Mouse (Mus musculus): ENCODE measurements around the gene Ran.

Gene Ran

DNA sequence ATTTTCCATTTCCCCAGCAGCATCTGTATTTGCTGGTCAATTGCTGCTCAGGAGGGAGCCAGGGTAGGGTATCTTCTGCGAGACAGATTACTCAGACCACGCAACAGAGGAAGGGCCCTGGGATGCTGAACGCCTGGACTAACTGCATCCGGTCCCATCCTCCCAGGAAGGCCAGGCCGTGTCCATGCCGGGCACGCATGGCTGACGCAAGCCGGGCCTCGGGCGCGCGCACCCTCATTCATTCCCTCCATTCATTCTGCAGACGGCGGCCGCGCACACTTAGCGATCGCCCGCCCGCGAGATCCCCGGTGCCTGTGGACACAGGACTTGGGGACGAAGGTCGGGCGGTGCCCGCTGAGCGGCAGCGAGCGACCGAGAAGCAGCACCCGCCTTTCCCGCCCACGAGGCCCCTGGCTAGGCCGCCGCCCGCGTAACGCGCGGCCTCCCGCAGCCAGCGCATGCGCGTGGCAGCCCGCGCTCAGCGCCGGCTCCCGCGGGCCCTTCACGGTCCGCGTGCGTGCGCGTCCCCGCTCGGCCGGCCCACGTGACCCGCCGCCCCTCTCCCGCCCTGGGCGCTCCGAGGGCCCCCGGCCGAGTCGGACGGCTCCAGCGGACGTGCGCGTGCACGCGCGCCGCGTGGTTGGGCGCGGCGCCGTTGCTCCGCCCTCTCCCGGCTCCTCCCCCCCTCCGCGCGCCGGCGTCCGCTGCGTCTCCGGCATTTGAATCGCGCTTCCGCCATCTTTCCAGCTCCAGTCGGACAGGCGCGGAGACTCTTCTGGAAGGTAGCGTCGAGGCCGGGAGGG, at the start of gene Ran:
Gene Ran, plus strand, starts transcription at position 573 of the 803 bp plus-strand sequence.
- WGBS = under 1% methylated on average over 102 of the region's 102 CpGs

DNA sequence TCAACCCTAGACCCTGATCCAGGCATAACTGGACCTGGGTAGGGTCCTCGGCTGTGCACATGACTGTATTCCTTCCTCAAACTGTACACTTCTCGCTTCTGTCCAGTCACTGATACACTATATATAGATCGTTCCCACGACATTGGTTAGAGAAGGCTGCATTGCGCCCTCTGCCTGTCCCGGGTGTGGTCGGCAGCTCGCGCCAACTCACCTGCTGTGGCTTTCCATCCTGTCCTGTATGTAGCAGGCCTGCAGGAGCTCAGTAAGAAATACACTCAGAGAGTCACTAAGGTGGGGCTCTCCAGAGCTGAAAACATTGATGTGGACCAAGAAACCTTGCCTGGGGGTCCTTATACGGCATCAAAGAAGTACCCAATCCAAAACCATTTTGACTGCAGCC, 49.0 kb upstream of the Ran start:
- 66% methylated on average over 10 of the region's 10 CpGs for WGBS

DNA sequence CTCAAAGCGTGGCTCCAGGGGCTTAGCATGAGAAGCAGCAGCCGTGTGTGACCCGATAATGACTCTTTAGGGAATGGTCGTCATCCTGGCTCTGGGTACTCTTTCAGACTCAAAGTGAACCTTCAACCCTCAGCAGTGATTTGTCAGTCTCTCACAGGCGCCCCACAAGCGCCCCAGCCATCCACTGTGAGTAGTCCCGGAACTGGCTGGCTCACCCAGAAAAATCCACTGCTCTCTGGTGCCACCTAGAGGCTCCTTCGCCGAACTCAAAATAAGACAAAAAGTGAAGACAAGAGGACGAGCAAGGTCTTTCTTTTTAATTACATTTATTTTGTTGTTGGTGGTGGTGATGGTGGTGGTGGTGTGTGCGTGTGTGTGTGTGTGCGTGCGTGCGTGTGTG, 48.6 kb upstream of the Ran start:
- 18% methylated on average over 14 of the region's 14 CpGs for WGBS

DNA sequence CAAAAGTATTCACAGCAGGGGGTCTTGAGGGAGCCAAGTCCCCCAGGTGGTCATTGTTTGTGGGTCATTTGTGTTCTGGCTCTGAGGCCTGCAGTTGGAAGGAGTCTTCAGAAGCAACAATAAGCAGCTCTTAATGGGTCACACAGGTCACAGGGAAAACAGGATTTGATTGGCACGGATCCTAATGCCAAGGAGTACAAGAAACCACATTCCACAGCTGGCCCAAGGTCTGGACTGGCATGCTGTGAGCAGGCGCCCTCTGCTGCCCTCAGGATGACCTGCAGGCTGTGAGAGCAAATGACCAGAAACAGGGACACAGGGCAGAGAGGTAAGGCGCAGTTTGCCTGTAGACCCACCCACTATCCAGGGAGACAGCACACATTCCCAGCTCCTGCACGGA, 43.6 kb upstream of the Ran start:
- 39% methylated on average over 4 of the region's 4 CpGs for WGBS

DNA sequence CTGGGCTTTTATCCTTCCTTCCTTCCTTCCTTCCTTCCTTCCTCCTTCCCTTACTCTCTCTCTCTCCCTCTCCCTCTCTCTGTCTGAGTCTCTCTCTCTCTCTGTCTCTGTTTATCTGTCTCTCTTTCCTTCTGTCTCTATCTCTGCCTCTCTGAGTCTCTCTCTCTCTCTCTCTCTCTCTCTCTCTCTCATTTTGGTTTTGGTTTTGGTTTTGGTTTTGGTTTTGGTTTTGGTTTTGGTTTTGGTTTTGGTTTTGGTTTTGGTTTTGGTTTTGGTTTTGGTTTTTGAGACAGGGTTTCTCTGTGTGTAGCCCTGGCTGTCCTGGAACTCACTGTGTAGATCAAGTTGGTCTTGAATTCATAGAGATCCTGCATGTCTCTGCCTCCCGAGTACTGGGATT, 42.4 kb upstream of the Ran start:
- 77% methylated on average over 1 of the region's 1 CpGs for WGBS

DNA sequence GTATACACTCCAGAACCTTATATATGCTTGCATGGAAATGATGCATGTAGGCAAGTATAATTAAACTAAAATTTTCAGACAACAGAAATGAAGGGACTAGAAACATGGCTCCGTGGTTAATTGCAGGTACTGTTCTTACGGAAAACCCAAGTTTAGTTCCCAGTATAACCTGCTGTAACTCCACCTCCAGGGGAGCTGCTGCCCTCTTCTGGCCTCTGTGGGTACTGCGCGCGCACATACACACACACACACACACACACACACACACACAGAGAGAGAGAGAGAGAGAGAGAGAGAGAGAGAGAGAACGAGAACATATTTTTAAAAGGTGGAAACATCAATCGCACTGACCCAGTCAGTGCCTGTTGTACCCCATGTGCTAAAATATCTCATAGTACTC, 40.9 kb upstream of the Ran start:
- 98% methylated on average over 7 of the region's 7 CpGs for WGBS

DNA sequence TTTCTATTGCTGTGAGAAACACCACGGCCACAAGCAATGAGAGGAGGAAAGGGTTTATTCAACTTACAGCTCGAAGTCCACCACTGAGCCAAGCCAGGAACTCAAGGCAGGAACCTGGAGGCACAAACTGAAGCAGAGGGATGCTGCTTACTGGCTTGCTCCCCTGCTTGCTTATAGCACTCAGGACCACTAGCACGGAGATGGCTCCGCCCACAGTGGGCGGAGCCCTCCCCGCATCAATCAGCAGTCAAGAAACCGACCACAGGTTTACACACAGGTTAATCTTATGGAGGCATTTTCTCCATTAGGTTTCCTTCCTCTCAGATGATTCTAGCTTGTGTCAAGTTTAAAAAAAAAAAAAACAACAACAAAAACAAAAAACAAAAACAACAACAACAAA, 39.0 kb upstream of the Ran start:
- 76% methylated on average over 7 of the region's 7 CpGs for WGBS

DNA sequence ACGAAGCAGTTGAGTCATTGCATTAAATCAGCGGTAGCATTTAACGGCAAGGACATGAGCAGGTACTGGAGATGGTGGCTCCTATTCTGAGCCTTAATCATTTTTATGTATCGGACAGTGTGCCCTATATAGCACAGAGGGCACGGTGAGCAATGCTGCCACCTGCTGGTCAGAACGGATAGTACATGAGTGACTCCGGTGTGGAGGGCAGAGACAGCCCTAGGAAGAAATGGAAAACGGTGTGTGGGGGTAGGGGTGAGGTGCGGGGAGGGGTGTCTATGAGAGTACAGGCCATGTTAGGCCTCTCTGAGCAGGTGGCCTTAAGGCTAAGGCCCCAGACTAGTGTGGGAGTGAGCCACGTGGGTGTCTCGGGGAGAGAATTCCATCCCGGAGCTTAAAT, 38.3 kb upstream of the Ran start:
- WGBS = 20% methylated on average over 12 of the region's 12 CpGs

DNA sequence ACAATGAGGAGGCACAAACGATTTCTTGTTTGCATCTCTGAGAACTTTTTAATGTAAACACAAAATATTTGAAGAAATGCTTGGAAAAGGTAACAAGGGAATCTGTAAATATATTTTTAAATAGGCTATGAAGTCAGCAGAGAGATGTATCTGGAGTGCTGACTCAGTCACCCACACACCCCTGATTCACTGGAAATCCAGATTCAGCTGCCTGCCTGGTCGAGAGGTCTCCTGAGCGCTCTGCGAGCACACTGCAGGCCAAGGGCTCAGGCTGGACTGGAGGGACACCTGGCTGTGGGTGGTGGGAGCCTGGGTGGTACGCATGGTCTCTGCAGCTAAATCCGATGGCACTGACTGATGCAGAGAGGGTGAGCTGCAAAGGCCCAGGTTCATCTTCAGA, 35.3 kb upstream of the Ran start:
- WGBS = 60% methylated on average over 6 of the region's 6 CpGs

DNA sequence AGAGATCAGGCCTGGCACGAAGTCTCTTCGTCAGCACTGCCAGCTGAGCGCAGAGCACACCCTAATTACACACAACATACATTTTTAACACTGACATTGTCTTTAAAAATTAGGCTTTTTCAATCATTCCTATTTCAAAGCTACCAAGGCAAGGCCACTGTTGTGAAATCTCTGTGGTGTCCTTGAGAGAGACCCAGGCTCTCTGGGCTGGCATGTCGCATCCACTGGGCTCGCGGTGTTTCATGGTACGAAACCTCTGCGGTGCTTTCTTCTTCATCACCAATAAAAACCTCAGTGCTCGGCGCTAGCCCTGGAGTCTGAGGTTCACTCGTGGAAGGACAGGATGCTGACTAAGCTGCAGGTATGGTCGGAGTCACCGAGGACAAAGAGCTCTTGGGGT, 33.9 kb upstream of the Ran start:
- WGBS = 87% methylated on average over 13 of the region's 13 CpGs

DNA sequence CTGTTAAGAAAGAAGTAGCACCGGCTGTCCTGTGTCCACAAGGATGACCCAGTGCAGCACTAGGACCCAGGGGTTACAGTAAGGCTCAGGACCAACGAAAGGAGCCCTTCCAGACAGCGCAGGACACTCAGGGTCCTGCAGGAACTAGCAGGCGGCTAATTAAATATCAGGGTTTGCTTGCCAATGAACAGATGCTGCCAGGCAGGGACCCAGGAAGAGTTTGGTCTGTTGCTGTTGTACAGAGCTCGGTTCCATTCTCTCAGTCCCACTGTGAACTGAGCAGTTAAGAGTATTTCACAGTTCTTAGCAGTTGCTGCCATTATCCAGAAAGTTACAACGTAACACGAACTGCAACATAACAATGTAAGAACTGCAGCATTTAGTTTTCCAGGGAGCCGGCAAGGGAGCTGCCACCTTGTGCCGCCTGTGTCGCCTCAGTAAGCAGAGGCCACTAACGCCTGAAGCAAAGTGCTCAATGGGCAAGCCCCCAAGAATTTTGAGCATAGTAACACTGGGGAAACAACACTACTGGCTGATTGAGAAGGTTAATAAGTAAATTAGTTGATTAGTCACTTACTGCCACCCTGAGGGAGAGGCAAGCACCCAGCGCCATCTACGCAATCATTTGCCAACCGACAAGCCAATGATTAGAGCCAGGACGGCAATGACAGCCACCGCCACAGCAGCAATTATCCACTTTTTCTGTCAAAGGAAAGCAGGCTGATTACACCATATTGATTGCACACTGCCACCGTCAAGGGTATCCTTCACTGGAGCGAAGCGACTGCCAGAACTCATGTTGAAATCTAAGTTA, 32.5 kb upstream of the Ran start:
- 76% methylated on average over 19 of the region's 19 CpGs for WGBS

DNA sequence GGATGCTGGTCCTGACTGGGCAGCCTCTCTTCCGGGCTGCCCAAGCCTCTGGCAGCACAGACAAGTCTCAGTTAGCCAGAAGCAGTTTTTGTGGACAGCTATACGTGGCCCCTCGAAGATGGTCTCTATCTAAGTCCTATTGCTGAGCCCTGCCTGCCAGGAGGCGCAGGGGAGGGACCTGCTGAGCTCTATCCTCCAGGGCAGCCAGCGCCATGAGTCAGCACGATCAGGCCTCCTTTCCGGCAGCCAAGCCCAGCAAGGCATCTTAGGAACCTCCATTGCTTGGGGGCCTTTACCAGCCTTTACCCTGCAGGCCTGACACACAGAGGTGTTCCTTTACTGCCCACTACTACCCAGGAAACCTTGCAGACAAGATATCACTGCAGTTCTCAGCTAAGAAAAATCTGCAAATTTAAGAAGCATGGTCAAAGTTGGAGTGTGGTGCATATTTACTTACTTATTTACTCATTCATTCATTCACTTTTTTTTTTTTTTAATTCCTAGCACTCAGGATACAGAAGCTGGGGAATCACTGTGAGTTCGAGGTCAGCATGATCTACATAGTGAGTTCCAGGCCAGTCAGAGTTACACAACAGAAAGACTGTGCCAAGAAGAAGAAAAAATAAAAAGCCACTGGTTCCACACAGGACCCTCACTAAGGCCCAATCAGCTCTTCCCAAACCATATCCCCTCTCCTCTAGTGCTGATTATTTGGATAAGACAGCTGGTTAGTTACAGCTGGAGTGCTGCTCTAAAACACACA, 19.0 kb upstream of the Ran start:
- WGBS = 57% methylated on average over 8 of the region's 8 CpGs

DNA sequence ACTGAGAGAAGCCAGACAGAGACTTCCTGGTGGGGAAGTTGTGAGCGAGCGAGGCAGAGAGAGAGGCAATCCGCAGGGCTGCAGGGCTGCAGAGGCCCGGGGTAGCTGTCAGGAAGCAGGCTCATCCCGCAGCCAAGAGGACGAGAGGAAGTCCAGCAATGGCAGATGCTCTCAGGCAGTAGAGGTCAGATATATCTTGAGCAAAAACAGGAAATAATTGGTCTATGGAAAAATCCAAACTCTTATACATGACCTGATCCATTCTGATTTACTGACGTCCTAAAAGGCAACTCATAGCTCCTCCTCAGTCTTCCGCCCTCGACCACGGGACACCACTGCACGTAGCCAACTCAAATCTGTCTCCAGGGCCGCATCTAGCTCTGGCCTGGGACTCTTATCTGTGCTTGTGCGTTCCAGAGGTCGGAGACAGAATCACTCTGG, 17.3 kb upstream of the Ran start:
- 67% methylated on average over 14 of the region's 14 CpGs for WGBS

DNA sequence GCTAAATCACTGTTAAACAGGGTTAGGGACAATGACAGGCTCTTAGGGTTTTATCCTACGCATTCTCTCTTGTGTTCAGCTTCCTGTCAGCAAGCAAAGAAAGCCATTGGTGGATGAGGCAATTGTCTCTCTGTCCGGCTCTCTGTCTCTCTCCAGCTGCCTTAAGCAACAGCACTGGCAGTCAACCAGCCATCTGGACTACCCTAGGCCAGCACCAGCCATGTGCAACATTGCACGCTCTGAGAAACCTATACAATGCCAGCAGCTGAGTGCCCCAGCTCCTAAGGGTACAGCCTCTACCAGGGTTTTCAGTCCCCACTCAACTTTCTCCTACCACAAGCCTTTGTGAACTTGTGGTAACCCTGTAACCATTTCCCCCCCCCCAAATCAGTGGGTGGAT, 14.5 kb upstream of the Ran start:
- WGBS = 70% methylated on average over 3 of the region's 3 CpGs

DNA sequence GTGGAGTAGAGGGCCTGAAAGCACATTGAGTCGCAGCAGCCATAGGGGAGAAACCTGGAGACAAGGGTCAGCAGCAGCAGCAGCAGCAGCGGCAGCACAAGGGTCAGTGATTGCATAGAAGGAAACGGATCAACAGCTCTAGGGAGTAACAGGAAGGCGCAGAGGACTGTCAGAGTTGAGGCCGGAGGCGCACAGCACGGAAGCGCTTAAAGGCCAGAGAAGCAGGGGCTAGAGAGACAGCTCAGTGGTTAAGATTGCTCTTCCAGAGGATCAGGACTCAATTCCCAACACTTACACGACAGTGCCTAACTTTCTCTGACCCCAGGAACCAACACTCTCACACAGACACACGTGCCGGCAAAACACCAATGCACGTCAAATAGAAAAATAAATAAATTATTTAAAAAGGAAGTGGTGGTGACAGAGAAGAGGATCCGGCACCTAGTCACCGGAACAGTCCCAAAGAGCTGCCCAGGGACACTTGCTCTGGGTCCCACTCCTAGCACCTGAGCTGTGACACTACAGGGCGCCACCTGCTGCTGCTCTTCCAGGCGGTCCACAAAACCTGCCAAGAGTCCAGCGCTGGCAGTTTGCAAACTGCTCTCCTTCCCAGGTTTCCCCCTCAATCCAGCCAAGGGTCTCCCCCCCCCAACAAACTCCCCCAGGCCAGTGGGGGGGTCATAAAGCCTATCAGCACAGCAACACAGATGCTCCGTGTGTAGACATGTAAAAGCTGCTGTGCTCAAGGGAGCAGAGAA, 13.7 kb upstream of the Ran start:
- WGBS = 68% methylated on average over 18 of the region's 18 CpGs

DNA sequence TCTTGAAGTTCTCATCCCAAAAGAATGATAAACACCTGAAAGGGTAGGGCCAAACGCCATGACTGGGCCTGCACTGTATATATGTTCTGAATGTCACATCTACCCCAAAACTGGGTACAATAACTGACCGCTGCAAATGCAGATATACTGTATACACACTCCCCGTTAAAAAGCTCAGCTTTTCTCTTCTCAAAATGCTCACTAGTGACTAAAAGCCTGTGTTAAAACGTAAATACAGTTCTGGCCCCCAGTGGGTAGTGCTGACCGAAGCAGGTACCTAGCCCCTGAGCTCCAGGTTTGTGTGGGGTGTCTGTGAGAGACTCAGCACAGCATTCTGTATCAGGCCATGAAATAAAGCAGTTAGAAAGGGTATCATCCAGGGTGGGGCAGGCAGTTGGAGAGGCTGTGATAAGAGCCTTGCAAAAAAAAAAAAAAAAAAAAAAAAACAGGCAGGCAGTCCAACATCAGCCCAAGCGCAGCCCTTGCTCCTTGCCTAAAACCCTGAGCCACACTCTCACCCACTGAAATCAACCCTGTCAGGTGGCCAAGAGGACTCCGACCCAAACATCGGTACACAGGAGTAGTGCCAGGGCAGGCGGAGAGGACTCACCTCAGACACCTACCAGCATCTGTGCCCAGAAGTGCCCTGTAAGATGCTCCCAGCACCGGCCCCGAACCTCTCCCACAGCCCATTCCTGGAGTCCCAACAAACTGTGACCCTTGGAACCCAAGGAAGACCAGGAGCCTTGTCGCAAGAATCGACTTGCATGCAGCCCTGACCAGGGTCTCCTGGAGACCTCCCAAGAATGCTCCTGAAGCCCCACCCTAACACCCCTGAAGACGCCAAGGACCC, 12.5 kb upstream of the Ran start:
- WGBS = 45% methylated on average over 14 of the region's 14 CpGs

DNA sequence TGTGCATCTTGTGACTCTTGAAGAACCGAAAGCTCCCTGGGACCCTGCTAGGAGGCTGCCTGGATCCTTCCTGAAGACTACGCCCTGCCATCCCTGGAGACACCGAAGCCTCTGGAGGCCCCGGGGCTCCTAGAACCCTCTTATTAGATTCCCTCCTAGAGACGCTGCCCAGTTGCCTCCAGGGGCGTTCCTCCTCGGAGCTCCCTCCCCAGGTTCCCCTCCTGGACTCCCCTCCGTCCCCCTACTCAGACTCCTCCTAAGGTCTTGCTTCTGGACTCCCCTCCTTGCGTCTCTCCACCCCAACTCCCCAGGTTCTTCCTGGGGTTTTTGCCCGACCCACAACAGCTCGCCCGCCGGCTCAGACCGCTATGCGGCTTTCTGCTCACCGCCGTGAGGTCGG, 11.9 kb upstream of the Ran start:
- under 1% methylated on average over 18 of the region's 18 CpGs for WGBS

DNA sequence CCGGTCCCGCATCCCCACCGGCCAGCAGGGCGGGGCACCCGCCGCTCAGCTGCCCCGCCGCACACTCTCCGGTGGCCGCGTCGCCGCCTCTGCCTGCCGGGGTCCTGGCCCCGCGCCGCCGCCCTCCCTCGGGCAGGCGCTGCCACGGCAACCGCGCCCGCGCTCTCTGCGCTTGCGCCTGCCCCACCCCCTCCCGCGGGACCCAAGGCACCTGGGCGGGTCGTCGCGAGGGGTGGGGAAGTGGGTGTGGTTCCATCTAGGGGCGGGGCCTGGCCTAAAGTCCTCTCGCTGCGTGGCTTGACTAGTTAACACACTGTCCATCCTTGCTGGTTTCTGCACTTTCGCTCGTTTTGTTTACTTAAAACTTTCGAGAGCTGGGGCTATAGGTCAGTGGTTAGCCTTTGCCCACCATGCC, 11.4 kb upstream of the Ran start, which contains the start of gene Stx2:
Gene Stx2, minus strand, starts transcription at position 163 of the 415 bp plus-strand sequence.
- WGBS = 1% methylated on average over 39 of the region's 39 CpGs

DNA sequence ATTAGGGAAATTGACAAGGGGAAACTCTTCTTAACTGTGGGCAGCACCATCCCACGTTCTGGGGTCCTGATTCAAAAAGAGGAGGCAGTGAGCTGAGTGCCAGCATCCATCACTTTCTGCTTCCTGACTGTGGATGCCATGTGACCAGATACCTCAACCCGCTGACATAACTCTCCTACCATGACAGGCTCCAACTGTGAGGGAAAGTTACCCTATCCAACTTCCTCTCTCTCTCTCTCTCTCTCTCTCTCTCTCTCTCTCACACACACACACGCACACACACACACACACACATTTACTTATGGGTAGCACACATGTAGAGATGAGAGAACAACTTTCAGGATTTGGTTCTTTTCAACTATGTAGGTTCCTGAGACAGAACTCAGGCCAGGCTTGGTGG, 10.3 kb upstream of the Ran start:
- WGBS = 90% methylated on average over 3 of the region's 3 CpGs

DNA sequence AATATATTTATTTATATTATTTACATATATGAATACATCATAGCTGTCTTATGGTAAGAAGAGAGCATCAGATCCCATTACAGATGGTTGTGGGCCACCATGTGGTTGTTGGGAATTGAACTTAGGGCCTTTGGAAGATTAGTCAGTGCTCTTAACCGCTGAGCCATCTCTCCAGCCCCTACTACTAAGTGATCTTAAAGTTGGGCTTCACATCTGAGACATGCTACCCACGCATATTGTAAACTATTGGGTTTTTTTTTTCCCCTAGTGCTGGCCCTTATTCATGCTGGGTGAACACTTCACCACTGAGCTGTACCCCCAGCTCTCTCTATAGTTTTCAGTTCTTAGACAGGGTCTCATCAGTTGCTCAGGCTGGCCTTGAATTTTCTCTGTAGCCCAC, 8.9 kb upstream of the Ran start:
- 89% methylated on average over 2 of the region's 2 CpGs for WGBS

DNA sequence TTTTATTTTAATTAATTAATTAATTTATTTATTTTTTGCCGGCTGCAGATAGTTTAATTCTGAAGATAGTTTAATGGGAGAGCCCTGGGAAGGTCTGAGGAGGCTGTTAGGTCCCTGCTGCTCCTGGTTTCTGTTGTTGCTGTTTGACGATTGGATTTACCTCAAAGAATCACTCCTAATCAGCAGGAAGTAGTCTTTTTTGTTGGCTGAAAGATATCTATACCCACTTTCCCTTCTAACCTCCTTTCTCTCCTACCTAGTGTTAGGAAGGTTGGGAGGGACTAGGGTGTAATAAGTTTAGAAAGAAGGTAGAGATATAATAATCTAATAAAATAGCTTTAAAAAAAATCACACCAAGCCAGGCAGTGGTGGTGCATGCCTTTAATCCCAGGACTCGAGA, 4.8 kb upstream of the Ran start:
- 71% methylated on average over 3 of the region's 3 CpGs for WGBS
